Mouse (Mus musculus) cerebellum, postnatal 4 days (tissue): ENCODE measurements around the gene Abcc3.
"Not testable (repeated sequence)": the region's sequence is repeated elsewhere in the genome, so short reads cannot be mapped to it uniquely, and the experiment has no call there.

Experiments
- DNase-seq, 2 experiments: peaks; one replicate each; pipeline ENCODE4 v3.0.0; 2022; ENCODE audit warnings: low spot score in 2 of 2, mixed read lengths in 1 of 2

Gene Abcc3

GRCm38 (mm10) chr11:94402731-94403130 is 9.9 kb upstream of the Abcc3 start:
- DNase-seq = no peak

GRCm38 (mm10) chr11:94402029-94402428 is 9.2 kb upstream of the Abcc3 start:
- not testable (repeated sequence) for DNase-seq

GRCm38 (mm10) chr11:94400996-94401395 is 8.2 kb upstream of the Abcc3 start:
- no peak for DNase-seq

- no peak for DNase-seq
Measured at GRCm38 (mm10) chr11:94394107-94394506, 1.3 kb upstream of the Abcc3 start.

GRCm38 (mm10) chr11:94393490-94393889 is 693 bp upstream of the Abcc3 start:
- DNase-seq = not testable (repeated sequence)

GRCm38 (mm10) chr11:94391661-94392060 is 1.1 kb downstream of the Abcc3 start:
- no peak for DNase-seq

- no peak for DNase-seq
Measured at GRCm38 (mm10) chr11:94390825-94391224, 2.0 kb downstream of the Abcc3 start.

- DNase-seq = no peak
Measured at GRCm38 (mm10) chr11:94389724-94390396, 2.9 kb downstream of the Abcc3 start.

GRCm38 (mm10) chr11:94389021-94389420 is 3.8 kb downstream of the Abcc3 start:
- DNase-seq = no peak

GRCm38 (mm10) chr11:94387756-94388155 is 5.0 kb downstream of the Abcc3 start:
- no peak for DNase-seq

GRCm38 (mm10) chr11:94385977-94386771 is 6.6 kb downstream of the Abcc3 start:
- DNase-seq = no peak

- DNase-seq = no peak
Measured at GRCm38 (mm10) chr11:94379736-94380135, 13.1 kb downstream of the Abcc3 start.

- DNase-seq = no peak
Measured at GRCm38 (mm10) chr11:94379061-94379460, 13.7 kb downstream of the Abcc3 start.

- no peak for DNase-seq
Measured at GRCm38 (mm10) chr11:94374276-94374948, 18.4 kb downstream of the Abcc3 start.

GRCm38 (mm10) chr11:94370809-94371208 is 22.0 kb downstream of the Abcc3 start:
- DNase-seq = no peak

- no peak for DNase-seq
Measured at GRCm38 (mm10) chr11:94369981-94370380, 22.8 kb downstream of the Abcc3 start.

- no peak for DNase-seq
Measured at GRCm38 (mm10) chr11:94365340-94365739, 27.5 kb downstream of the Abcc3 start.

- DNase-seq = no peak
Measured at GRCm38 (mm10) chr11:94363690-94364089, 29.1 kb downstream of the Abcc3 start.

GRCm38 (mm10) chr11:94362101-94362500 is 30.7 kb downstream of the Abcc3 start:
- DNase-seq = no peak

GRCm38 (mm10) chr11:94361166-94361870 is 31.5 kb downstream of the Abcc3 start:
- DNase-seq = no peak

GRCm38 (mm10) chr11:94359168-94359567 is 33.6 kb downstream of the Abcc3 start:
- DNase-seq = no peak
